Mouse (Mus musculus) heart, postnatal 10 days (tissue): ENCODE results near the gene Slc25a24. TPM values are rescaled to one million over a fixed set of nuclear protein-coding genes. Genes with fewer than 3 reads are reported as not detected.
A peak's percentile ranks its signal among the peaks of the same experiment; 100 is the strongest.

Experiments used
- DNase-seq, 2 experiments: peaks; one replicate each; pipeline ENCODE4 v3.0.0; 2021
- intact Hi-C: fragments of 180-260 bp; cut with DNase I; formaldehyde crosslinking; loops from one replicate; pipeline ENCODE4 v1.15.1; 2025
- total RNA-seq, 2 experiments: library from RNA; stranded (reverse); gene quantifications; 2 replicates each; pipeline ENCODE4 v1.2.3; 2021

Gene Slc25a24
- 10 to 100 TPM; 14.3 to 16.0 TPM for total RNA-seq

- DNase-seq, result peak; percentile 62 to 70
These were observed at the start of gene Slc25a24 for GRCm38 (mm10) chr3:109122641-109123530. TSS of gene Slc25a24 (plus strand) at chr3:109123149.

GRCm38 (mm10) chr3:109080169-109080568 lies 42.8 kb upstream of the Slc25a24 start, which contains the start of gene Slc25a54:
TSS of gene Slc25a54 (plus strand) at chr3:109080469.
- intact Hi-C loops, result no loop called here
- DNase-seq, result no peak

More at GRCm38 (mm10) chr3:109122641-109123530, at the start of gene Slc25a24:
- intact Hi-C loops, result no loop called here

GRCm38 (mm10) chr3:109084418-109084817 lies 38.5 kb upstream of the Slc25a24 start:
- intact Hi-C loops, result no loop called here

GRCm38 (mm10) chr3:109088460-109088859 lies 34.5 kb upstream of the Slc25a24 start:
- intact Hi-C loops, result no loop called here
- no peak for DNase-seq

More at GRCm38 (mm10) chr3:109084418-109084817, 38.5 kb upstream of the Slc25a24 start:
- DNase-seq, result no peak

GRCm38 (mm10) chr3:109104702-109105101 lies 18.2 kb upstream of the Slc25a24 start:
- intact Hi-C loops, result no loop called here
- no peak for DNase-seq

GRCm38 (mm10) chr3:109117136-109117535 lies 5.8 kb upstream of the Slc25a24 start:
- intact Hi-C loops, result no loop called here
- no peak for DNase-seq

GRCm38 (mm10) chr3:109119562-109119961 lies 3.4 kb upstream of the Slc25a24 start:
- intact Hi-C loops, result no loop called here
- DNase-seq, result no peak

- intact Hi-C loops, result no loop called here
- DNase-seq, result no peak
These were observed 3.0 kb upstream of the Slc25a24 start for GRCm38 (mm10) chr3:109119973-109120372.

GRCm38 (mm10) chr3:109123531-109123981 lies 607 bp downstream of the Slc25a24 start:
- intact Hi-C loops, result no loop called here

GRCm38 (mm10) chr3:109124091-109124490 lies 1.1 kb downstream of the Slc25a24 start:
- DNase-seq, result no peak
- intact Hi-C loops, result no loop called here

More at GRCm38 (mm10) chr3:109123531-109123981, 607 bp downstream of the Slc25a24 start:
- DNase-seq, result peak; percentile 56 to 70

GRCm38 (mm10) chr3:109125531-109125930 lies 2.6 kb downstream of the Slc25a24 start:
- DNase-seq, result peak; percentile 29 to 30
- intact Hi-C loops, result no loop called here

GRCm38 (mm10) chr3:109129768-109130167 lies 6.8 kb downstream of the Slc25a24 start:
- no peak for DNase-seq
- intact Hi-C loops, result no loop called here

- no peak for DNase-seq
- intact Hi-C loops, result no loop called here
These were observed 10.0 kb downstream of the Slc25a24 start for GRCm38 (mm10) chr3:109132966-109133365.

GRCm38 (mm10) chr3:109134036-109134435 lies 11.1 kb downstream of the Slc25a24 start:
- DNase-seq, result no peak
- intact Hi-C loops, result no loop called here

GRCm38 (mm10) chr3:109135352-109135751 lies 12.4 kb downstream of the Slc25a24 start:
- intact Hi-C loops, result no loop called here
- no peak for DNase-seq

- DNase-seq, result no peak
- intact Hi-C loops, result no loop called here
These were observed 29.6 kb downstream of the Slc25a24 start for GRCm38 (mm10) chr3:109152561-109152960.

- intact Hi-C loops, result no loop called here
- no peak for DNase-seq
These were observed 30.5 kb downstream of the Slc25a24 start for GRCm38 (mm10) chr3:109153410-109153809.

- no peak for DNase-seq
- intact Hi-C loops, result no loop called here
These were observed 33.1 kb downstream of the Slc25a24 start for GRCm38 (mm10) chr3:109155926-109156669.

- no peak for DNase-seq
- intact Hi-C loops, result no loop called here
These were observed 34.5 kb downstream of the Slc25a24 start for GRCm38 (mm10) chr3:109157481-109157880.

- intact Hi-C loops, result no loop called here
- DNase-seq, result no peak
These were observed 41.1 kb downstream of the Slc25a24 start for GRCm38 (mm10) chr3:109164088-109164487.

- intact Hi-C loops, result no loop called here
- no peak for DNase-seq
These were observed 41.7 kb downstream of the Slc25a24 start for GRCm38 (mm10) chr3:109164644-109165043.
